Mouse (Mus musculus): ENCODE results near the gene Vti1a. TPM values are rescaled to one million over a fixed set of nuclear protein-coding genes. Genes with fewer than 3 reads are reported as not detected.
A peak's percentile ranks its signal among the peaks of the same experiment; 100 is the strongest.

Gene Vti1a
- polyA plus RNA-seq, 1 experiment from 2014 or later: 27.4 TPM

DNA sequence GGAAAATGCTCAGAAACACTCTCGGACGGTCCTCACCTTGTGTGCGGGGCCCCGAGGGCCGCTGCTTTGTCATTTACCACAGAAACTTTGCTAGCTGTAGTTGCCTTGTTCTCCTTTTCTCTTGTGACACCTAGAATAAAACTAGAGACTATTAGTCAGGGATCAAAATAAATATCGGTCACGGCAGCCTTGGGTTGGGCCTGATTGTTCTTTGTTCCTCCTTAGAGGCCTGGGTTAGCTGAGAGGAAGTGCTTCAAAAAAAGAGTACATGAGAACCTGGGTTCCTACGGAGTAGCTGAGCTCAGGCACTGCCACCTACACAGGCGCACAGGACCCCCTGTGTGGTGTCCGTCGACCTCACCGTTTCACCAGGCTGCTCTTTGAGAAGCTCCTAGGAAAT lies 253.8 kb downstream of the Vti1a start:
- Histone ChIP-seq H3K27me3 (replicated peaks; ENCODE audit: control insufficient read depth, insufficient read depth, low read length) (no peaks in the 10 kb centered on the region), H3K36me3 (ENCODE audit: control insufficient read depth, insufficient read depth, low read length) (no peaks in the 10 kb centered on the region), H3K4me3 (ENCODE audit: low read length) (no peak overlapping the region), H3K4me1 (ENCODE audit: control insufficient read depth, insufficient read depth, low read length) (peaks cover 39% of the 10 kb centered on the region), H3K27ac (ENCODE audit: low read length) (peak overlapping the region; percentile 63; the same call in 1 of the 2 replicates), H3K9me3 (ENCODE audit: control insufficient read depth, low read length) (no peaks in the 10 kb centered on the region), H3K9ac (ENCODE audit: low read depth, low read length) (peak overlapping the region; percentile 11; the same call in 1 of the 2 replicates), H3K4me2 (ENCODE audit: low read depth, low read length) (no peak overlapping the region)
- 0 out of 2 replicates have a peak, but pooled peaks have one; percentile 14 for ATAC-seq
- 77% methylated on average over 12 of the region's 12 CpGs for WGBS

DNA sequence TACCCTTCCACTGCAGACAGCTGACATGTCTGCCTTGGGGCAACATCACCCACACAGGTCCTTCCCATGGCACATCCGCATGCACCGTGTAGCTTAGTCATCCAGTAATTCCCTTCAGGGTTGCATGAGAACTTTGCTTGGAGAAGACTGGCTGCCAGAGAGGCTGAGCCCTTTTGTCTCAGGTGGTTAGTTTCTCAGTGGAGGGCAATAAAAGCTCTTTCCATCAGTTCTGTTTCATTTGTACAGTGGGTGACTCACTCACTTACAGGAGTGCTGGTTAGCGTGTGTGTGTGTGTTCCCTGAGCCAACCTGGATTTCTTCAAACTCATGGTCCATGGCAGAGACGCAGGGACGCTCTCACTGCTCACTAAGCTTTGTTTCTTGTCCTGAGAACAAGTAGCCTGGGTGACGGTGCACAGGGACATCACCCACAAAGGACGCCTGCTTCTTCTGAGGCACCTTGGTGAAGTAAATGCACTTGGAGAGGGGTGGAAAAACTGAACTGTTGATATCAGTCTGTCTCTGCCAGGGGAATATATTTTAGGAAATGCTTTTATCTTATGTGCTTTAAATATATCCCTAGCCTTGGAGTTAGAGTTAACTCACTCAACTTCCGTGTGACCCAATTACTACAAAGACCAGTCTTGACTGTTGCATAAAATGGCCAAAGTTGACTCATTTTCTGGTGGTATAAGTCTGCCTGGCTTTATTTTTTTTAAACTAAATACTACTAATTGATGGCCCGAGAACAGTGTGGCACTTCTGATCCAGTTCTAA lies 254.6 kb downstream of the Vti1a start:
- Histone ChIP-seq H3K4me3 (ENCODE audit: low read length) (no peak overlapping the region), H3K36me3 (ENCODE audit: control insufficient read depth, insufficient read depth, low read length) (no peaks in the 10 kb centered on the region), H3K27ac (ENCODE audit: low read length) (peak overlapping the region; percentile 63), H3K27me3 (replicated peaks; ENCODE audit: control insufficient read depth, insufficient read depth, low read length) (no peaks in the 10 kb centered on the region), H3K4me2 (ENCODE audit: low read depth, low read length) (no peak overlapping the region), H3K9me3 (ENCODE audit: control insufficient read depth, low read length) (no peaks in the 10 kb centered on the region), H3K4me1 (ENCODE audit: control insufficient read depth, insufficient read depth, low read length) (peaks cover 34% of the 10 kb centered on the region), H3K9ac (ENCODE audit: low read depth, low read length) (0 out of 2 replicates have a peak overlapping the region, but pooled peaks have one; percentile 11)
- WGBS: 65% methylated on average over 9 of the region's 9 CpGs
- peak; percentile 74 for ATAC-seq

DNA sequence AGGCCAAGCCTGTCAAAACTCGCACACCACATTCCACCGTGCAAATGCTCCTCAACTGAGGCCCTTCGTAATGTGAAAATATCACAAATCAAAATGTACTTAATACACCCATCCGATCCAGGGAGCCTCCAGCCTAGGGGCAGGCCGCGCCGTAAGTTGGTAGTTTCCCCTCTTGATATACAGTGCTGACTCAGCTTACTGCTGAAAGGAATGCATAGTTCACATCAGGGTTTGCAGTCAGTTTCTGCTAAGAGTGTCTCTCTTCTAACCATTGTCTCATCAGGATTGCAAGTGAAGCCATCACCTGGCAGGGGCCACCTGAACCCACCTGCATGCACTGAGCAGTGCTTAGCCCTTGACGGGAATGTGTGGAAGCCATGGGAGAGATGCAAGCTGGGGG lies 255.4 kb downstream of the Vti1a start:
- peaks cover 29% of the 10 kb centered on the region for H3K4me1 ChIP-seq (ENCODE audit: control insufficient read depth, insufficient read depth, low read length)
- no peak overlapping the region for H3K27ac ChIP-seq (ENCODE audit: low read length)
- no peaks in the 10 kb centered on the region for H3K9me3 ChIP-seq (ENCODE audit: control insufficient read depth, low read length)
- no peaks in the 10 kb centered on the region for H3K27me3 ChIP-seq (replicated peaks; ENCODE audit: control insufficient read depth, insufficient read depth, low read length)
- 80% methylated on average over 8 of the region's 8 CpGs for WGBS
- H3K36me3 ChIP-seq (ENCODE audit: control insufficient read depth, insufficient read depth, low read length): no peaks in the 10 kb centered on the region
- no peak overlapping the region for H3K4me2 ChIP-seq (ENCODE audit: low read depth, low read length)
- H3K4me3 ChIP-seq (ENCODE audit: low read length): no peak overlapping the region
- no peak overlapping the region for H3K9ac ChIP-seq (ENCODE audit: low read depth, low read length)
- ATAC-seq: no peak

DNA sequence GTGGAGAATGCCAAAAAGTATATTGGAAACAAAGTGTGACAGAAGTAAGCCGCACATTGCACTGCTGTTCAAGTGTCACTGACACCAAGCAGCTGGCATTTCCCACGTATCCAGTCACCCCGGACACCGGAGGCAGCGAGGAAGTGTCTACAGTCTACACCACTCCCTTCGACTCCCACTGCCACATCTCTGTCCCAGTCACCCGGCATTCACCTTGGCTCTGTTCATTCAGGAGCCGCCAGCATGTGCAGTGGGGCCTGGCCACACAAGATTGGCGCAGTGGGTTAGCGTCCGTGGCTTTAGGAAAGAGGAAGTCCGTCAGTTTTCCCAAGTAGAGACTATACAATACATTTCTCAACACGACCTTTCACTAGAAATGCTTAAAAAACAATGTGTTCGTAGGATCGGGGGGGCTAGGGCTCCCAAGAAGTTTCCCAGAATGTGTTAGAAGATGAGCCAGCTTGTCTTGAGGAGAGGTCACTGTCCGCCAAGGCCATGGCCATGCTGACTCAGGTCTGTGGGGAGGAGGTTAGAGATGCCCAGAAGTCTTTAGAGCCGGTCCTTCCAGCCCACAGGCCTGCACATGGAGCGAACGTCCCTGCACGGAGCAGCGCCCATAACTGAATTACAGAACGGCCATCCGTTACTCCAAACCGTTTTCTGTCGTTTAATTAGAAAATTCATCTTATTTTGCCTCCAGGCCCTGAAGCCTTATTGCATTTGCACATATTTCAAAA lies 261.4 kb downstream of the Vti1a start:
- 0 out of 2 replicates have a peak overlapping the region, but pooled peaks have one; percentile 35 for H3K27ac ChIP-seq (ENCODE audit: low read length)
- H3K4me2 ChIP-seq (ENCODE audit: low read depth, low read length): no peak overlapping the region
- WGBS: 76% methylated on average over 25 of the region's 25 CpGs
- no peak overlapping the region for H3K9ac ChIP-seq (ENCODE audit: low read depth, low read length)
- H3K9me3 ChIP-seq (ENCODE audit: control insufficient read depth, low read length): no peaks in the 10 kb centered on the region
- no peaks in the 10 kb centered on the region for H3K27me3 ChIP-seq (replicated peaks; ENCODE audit: control insufficient read depth, insufficient read depth, low read length)
- no peak overlapping the region for H3K4me3 ChIP-seq (ENCODE audit: low read length)
- H3K4me1 ChIP-seq (ENCODE audit: control insufficient read depth, insufficient read depth, low read length): peaks cover 19% of the 10 kb centered on the region
- H3K36me3 ChIP-seq (ENCODE audit: control insufficient read depth, insufficient read depth, low read length): no peaks in the 10 kb centered on the region
- no peak for ATAC-seq

DNA sequence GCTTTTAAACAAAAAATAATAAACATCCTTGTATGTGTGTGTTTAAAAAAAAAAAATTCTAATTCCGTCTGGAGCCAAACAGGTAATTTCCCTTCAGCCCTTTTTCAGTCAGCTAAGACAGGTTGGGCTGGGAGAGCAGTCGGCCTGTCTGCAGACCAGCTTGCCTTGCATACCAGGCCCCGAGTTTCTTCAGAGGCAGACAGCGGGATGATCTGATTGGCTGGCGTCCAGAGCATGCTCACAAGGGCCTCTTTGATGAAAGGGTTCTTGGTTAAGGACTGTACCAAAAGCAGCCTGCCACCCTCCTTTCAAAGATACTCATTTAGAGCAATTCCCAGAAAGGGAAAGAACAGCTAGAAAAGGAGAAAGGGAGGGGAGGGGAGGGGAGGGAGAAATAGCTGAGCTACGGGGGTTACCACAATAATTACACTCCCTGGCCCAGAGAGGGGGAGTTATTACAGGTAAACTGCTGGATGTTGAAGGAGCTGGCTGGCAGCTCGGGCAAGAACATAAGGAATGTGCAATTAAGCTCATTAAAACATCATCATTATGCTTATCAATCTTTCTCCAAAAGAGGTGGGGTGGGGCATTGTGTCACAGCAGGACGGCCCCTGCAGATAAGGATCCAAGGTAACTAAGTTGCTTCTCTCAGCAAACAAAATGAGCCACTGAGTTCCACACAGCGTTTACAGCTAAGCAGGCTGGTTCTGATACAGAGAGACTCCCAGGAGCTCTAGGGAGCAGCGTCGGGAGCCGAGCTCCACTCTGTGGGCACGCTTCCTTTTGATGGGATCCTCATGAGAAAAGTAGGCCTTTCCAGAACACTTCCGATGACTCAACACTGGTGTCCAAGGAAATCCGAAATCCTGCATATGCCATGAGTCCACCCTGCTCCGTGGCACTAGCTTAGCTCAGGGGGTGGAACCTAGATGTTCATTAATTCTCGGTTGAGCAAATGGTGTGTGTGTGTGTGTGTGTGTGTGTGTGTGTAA lies 262.3 kb downstream of the Vti1a start:
- Histone ChIP-seq H3K27me3 (replicated peaks; ENCODE audit: control insufficient read depth, insufficient read depth, low read length) (no peaks in the 10 kb centered on the region), H3K4me3 (ENCODE audit: low read length) (no peak overlapping the region), H3K9me3 (ENCODE audit: control insufficient read depth, low read length) (no peaks in the 10 kb centered on the region), H3K9ac (ENCODE audit: low read depth, low read length) (no peak overlapping the region), H3K4me1 (ENCODE audit: control insufficient read depth, insufficient read depth, low read length) (peaks cover 19% of the 10 kb centered on the region), H3K4me2 (ENCODE audit: low read depth, low read length) (no peak overlapping the region; the same call in 1 of the 2 replicates), H3K36me3 (ENCODE audit: control insufficient read depth, insufficient read depth, low read length) (no peaks in the 10 kb centered on the region), H3K27ac (ENCODE audit: low read length) (peak overlapping the region; percentile 59)
- 40% methylated on average over 17 of the region's 17 CpGs for WGBS
- peak; percentile 74 for ATAC-seq

DNA sequence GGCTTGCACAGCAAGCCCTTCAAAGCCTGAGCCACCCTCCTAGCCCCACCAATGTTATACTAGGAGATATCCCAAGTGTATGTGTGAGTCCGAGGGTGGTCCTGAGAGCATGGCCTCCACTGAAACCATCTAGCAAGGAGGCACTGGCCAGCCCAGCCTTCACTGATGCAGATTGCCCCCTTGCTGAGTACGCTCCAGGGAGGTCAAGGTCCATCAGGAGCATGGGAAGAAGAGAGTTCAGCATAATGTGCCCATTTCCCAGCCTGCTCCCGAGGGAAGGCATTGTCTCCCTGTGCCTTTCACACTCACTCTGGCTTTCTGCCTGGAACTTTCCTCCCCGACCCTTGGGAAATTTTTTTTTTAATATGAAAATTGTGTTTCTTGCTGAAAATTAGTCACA lies 263.2 kb downstream of the Vti1a start:
- no peak for ATAC-seq
- no peak overlapping the region for H3K4me2 ChIP-seq (ENCODE audit: low read depth, low read length)
- H3K4me3 ChIP-seq (ENCODE audit: low read length): no peak overlapping the region
- H3K9me3 ChIP-seq (ENCODE audit: control insufficient read depth, low read length): no peaks in the 10 kb centered on the region
- H3K4me1 ChIP-seq (ENCODE audit: control insufficient read depth, insufficient read depth, low read length): peaks cover 19% of the 10 kb centered on the region
- no peaks in the 10 kb centered on the region for H3K36me3 ChIP-seq (ENCODE audit: control insufficient read depth, insufficient read depth, low read length)
- H3K9ac ChIP-seq (ENCODE audit: low read depth, low read length): no peak overlapping the region
- no peak overlapping the region for H3K27ac ChIP-seq (ENCODE audit: low read length)
- 76% methylated on average over 4 of the region's 4 CpGs for WGBS
- no peaks in the 10 kb centered on the region for H3K27me3 ChIP-seq (replicated peaks; ENCODE audit: control insufficient read depth, insufficient read depth, low read length)

DNA sequence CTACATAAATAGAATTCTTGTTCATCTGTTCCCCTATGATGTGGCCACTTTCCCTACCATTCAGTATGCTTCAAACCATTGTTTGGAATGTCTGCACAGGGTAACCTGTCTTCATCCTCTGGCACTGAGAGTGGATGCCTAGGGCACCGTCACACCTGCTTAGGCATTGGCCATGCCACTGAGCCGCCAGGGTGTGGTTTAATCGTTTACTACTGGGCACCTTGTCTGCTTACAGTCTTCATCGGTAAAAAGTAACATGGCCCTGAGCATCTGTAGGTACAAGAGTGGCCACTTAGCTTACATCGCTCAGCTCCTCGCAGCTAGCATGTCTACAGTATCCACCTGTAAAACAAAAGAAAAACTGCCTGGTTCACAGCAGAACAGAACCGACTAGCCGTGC lies 264.1 kb downstream of the Vti1a start:
- no peak overlapping the region for H3K4me3 ChIP-seq (ENCODE audit: low read length)
- 89% methylated on average over 8 of the region's 8 CpGs for WGBS
- no peak for ATAC-seq
- no peaks in the 10 kb centered on the region for H3K9me3 ChIP-seq (ENCODE audit: control insufficient read depth, low read length)
- H3K4me1 ChIP-seq (ENCODE audit: control insufficient read depth, insufficient read depth, low read length): peaks cover 19% of the 10 kb centered on the region
- no peak overlapping the region for H3K4me2 ChIP-seq (ENCODE audit: low read depth, low read length)
- H3K27ac ChIP-seq (ENCODE audit: low read length): no peak overlapping the region
- no peaks in the 10 kb centered on the region for H3K27me3 ChIP-seq (replicated peaks; ENCODE audit: control insufficient read depth, insufficient read depth, low read length)
- H3K36me3 ChIP-seq (ENCODE audit: control insufficient read depth, insufficient read depth, low read length): no peaks in the 10 kb centered on the region
- no peak overlapping the region for H3K9ac ChIP-seq (ENCODE audit: low read depth, low read length)

DNA sequence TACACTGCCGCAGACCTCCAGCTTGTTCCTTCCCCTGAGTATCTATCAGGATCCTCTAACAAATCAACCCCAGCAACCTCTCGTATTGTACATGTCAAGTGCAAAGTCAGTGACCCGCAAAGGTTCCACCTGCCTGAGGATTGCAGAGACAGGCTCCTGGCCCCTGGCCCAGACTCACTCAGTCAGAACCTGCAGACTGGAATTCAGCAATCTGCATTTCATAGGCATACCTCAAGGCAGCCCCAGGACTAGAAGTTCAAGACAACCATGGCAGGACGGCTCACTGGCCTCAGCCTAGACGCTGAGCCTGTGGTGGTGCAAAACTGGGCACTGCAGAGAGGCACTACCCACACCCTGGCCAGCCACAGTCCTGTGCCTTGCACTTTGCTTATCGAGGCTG lies 264.6 kb downstream of the Vti1a start:
- WGBS: 89% methylated on average over 6 of the region's 6 CpGs
- H3K4me2 ChIP-seq (ENCODE audit: low read depth, low read length): no peak overlapping the region
- no peak for ATAC-seq

More for the DNA sequence above, 264.6 kb downstream of the Vti1a start:
- no peak overlapping the region for H3K4me3 ChIP-seq (ENCODE audit: low read length)
- H3K36me3 ChIP-seq (ENCODE audit: control insufficient read depth, insufficient read depth, low read length): no peaks in the 10 kb centered on the region
- H3K9ac ChIP-seq (ENCODE audit: low read depth, low read length): no peak overlapping the region
- H3K4me1 ChIP-seq (ENCODE audit: control insufficient read depth, insufficient read depth, low read length): peaks cover 21% of the 10 kb centered on the region
- no peaks in the 10 kb centered on the region for H3K27me3 ChIP-seq (replicated peaks; ENCODE audit: control insufficient read depth, insufficient read depth, low read length)
- no peaks in the 10 kb centered on the region for H3K9me3 ChIP-seq (ENCODE audit: control insufficient read depth, low read length)
- H3K27ac ChIP-seq (ENCODE audit: low read length): no peak overlapping the region
